Mouse (Mus musculus): Measurements from ENCODE around the gene Unc119b.
A peak's percentile ranks its signal among the peaks of the same experiment; 100 is the strongest.

Gene Unc119b

DNA sequence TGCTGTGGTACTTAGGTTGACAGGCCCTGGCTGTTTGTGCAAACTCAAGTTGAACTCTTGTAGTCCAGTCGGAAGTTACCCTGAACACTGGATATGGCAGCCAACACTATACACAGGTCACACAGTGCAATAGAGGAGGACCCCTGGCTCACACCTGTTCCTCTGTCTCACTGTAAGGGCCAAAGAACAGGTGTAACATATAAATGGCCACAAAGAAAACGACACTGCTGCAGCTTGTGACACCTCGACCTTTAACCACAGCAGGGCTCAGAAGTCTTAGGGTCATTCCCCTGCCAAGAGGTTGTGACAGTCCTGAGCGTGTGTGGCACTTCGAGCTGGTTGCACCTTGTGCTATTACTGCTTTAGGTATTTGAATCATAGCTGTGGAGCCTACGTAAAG lies 34.3 kb downstream of the Unc119b start:
- Histone ChIP-seq H3K4me1 (replicated peaks; ENCODE audit: low read depth, low read length) (peaks cover 8% of the 10 kb centered on the region), H3K36me3 (ENCODE audit: insufficient read depth, low read length) (peaks cover 62% of the 10 kb centered on the region), H3K9me3 (ENCODE audit: low read length) (no peaks in the 10 kb centered on the region), H3K27me3 (ENCODE audit: insufficient read depth, low read length) (no peaks in the 10 kb centered on the region), H3K4me3 (replicated peaks; ENCODE audit: low read length) (no peak overlapping the region)
- TF ChIP-seq NANOG (IDR thresholded peaks at IDR 0.05; ENCODE audit: borderline replicate concordance, low read length): no peak
- TF ChIP-seq CTCF (conservative IDR thresholded peaks at IDR 0.05; ENCODE audit: low read length): no peak
- TF ChIP-seq POU5F1 (IDR thresholded peaks at IDR 0.05; ENCODE audit: borderline replicate concordance, low read length): no peak

DNA sequence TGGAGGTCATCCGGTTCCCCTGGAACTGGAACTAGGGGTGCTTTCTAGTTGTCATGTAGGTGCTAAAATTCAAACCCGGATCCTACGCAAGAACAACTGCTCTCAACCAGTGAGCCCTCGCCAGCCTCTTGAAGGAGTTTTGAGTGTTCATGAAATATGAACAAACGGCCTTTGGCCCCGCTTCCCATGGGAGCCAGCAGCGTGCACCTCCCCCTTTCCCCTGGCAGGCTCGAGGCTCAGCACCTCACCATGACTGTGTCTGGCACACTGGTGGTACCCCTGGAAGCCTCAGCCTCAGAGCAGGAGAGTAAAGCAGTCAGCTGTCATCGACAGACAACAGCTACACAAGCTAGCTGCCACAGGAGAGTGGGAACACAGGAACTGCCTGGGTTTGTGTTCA lies 34.8 kb downstream of the Unc119b start:
- Histone ChIP-seq H3K36me3 (ENCODE audit: insufficient read depth, low read length) (peaks cover 67% of the 10 kb centered on the region), H3K4me3 (replicated peaks; ENCODE audit: low read length) (no peak overlapping the region), H3K9me3 (ENCODE audit: low read length) (no peaks in the 10 kb centered on the region), H3K4me1 (replicated peaks; ENCODE audit: low read depth, low read length) (peaks cover 8% of the 10 kb centered on the region), H3K27me3 (ENCODE audit: insufficient read depth, low read length) (no peaks in the 10 kb centered on the region)
- no peak for TF ChIP-seq CTCF (conservative IDR thresholded peaks at IDR 0.05; ENCODE audit: low read length)
- TF ChIP-seq POU5F1 (IDR thresholded peaks at IDR 0.05; ENCODE audit: borderline replicate concordance, low read length): no peak
- TF ChIP-seq NANOG (IDR thresholded peaks at IDR 0.05; ENCODE audit: borderline replicate concordance, low read length): no peak

DNA sequence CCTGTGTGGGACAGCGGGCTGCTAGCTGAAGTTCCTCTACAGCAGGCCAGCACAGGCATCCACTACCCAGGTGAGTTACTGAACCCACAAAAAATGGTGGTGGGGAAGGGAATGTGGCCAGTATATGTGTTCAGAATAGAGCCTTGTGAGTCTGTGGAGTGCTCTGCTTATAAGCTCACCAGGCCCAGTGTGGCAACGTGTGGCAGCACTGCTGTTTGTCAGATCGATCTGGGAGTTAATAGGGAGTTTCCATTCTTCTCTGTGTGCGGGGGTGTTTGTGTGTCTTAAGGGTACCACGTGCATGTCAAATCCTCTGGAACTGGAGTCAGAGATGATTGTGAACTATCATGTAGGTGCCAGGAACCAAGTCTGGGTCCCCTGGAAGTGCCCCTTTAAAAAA lies 35.2 kb downstream of the Unc119b start:
- H3K4me3 ChIP-seq (replicated peaks; ENCODE audit: low read length): no peak overlapping the region
- peaks cover 8% of the 10 kb centered on the region for H3K4me1 ChIP-seq (replicated peaks; ENCODE audit: low read depth, low read length)
- H3K9me3 ChIP-seq (ENCODE audit: low read length): no peaks in the 10 kb centered on the region
- no peaks in the 10 kb centered on the region for H3K27me3 ChIP-seq (ENCODE audit: insufficient read depth, low read length)
- peaks cover 72% of the 10 kb centered on the region for H3K36me3 ChIP-seq (ENCODE audit: insufficient read depth, low read length)
- TF ChIP-seq POU5F1 (IDR thresholded peaks at IDR 0.05; ENCODE audit: borderline replicate concordance, low read length) (no peak), CTCF (conservative IDR thresholded peaks at IDR 0.05; ENCODE audit: low read length) (no peak), NANOG (IDR thresholded peaks at IDR 0.05; ENCODE audit: borderline replicate concordance, low read length) (no peak)

DNA sequence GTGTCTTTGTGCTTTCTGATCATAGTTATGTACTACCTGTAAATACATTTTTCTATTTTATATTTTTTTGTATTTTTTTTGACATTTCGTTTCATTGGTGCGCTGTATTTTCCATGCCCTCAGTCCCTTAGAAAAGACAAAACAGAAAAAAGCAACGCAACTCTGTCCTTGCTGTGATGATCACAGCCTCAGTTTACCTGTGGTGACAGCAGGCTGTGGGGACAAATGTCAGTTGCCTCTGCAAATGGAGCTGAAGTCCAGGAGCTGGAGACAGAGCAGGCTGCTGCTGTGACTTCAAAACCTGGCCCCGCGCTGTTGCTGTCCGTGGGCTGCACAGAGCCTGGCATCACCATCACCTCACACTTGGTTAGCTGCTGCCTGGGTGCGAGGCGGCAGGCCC lies 36.6 kb downstream of the Unc119b start, which contains the start of gene Gm10401:
Gene Gm10401, minus strand, starts transcription at position 101 of the 400 bp plus-strand sequence.
- Histone ChIP-seq H3K4me3 (replicated peaks; ENCODE audit: low read length) (no peak within 1 kb of the TSS), H3K4me1 (replicated peaks; ENCODE audit: low read depth, low read length) (peaks cover 18% of the 10 kb centered on the region), H3K9me3 (ENCODE audit: low read length) (no peaks in the 10 kb centered on the region), H3K36me3 (ENCODE audit: insufficient read depth, low read length) (peaks cover 85% of the 10 kb centered on the region), H3K27me3 (ENCODE audit: insufficient read depth, low read length) (no peaks in the 10 kb centered on the region)
- TF ChIP-seq POU5F1 (IDR thresholded peaks at IDR 0.05; ENCODE audit: borderline replicate concordance, low read length) (no peak), NANOG (IDR thresholded peaks at IDR 0.05; ENCODE audit: borderline replicate concordance, low read length) (no peak), CTCF (conservative IDR thresholded peaks at IDR 0.05; ENCODE audit: low read length) (no peak)

DNA sequence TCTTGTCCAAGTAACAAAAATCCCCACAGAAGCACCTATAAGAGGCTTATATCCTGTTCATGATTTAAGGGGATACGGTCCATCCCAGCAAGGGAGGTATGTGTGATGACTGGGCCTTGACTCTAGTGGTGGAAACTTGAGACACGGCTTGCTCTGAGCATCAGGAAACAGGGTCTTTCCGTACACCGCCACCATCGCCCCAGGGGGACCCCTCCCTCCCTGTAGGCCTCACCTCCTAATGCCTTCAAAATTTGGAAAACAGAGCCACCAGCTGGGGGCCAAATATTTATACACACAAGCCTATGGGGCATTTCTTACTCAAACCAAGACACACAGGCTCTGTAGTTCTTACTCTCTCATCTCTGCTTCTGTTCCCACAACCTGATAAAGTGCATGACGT lies 43.0 kb downstream of the Unc119b start:
- no peaks in the 10 kb centered on the region for H3K9me3 ChIP-seq (ENCODE audit: low read length)
- H3K4me3 ChIP-seq (replicated peaks; ENCODE audit: low read length): 0 out of 2 replicates have a peak overlapping the region, but pooled peaks have one; percentile 18
- H3K4me1 ChIP-seq (replicated peaks; ENCODE audit: low read depth, low read length): peaks cover 52% of the 10 kb centered on the region
- no peaks in the 10 kb centered on the region for H3K27me3 ChIP-seq (ENCODE audit: insufficient read depth, low read length)
- TF ChIP-seq NANOG (IDR thresholded peaks at IDR 0.05; ENCODE audit: borderline replicate concordance, low read length): no peak
- no peak for TF ChIP-seq POU5F1 (IDR thresholded peaks at IDR 0.05; ENCODE audit: borderline replicate concordance, low read length)
- no peak for TF ChIP-seq CTCF (conservative IDR thresholded peaks at IDR 0.05; ENCODE audit: low read length)
- peaks cover 85% of the 10 kb centered on the region for H3K36me3 ChIP-seq (ENCODE audit: insufficient read depth, low read length)

DNA sequence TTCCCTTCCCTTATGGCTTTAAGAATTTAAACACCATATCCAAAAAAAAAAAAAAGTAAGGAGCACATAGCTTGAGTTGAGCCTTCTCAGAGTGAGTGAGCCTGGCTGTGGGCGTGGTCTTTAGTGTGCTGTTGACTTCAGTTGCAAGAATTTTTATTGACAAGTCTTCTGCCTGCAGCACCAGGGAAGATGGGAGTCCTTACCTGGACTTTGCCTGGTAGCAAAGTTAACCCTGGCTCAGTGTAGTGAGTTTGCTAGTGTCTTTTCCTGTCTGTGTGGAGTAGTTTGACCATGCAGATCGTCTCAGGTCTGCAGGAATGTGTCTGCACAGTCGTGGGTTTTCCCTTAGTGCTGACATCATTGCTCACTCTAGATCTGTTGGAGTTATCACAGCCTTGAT lies 43.8 kb downstream of the Unc119b start:
- TF ChIP-seq POU5F1 (IDR thresholded peaks at IDR 0.05; ENCODE audit: borderline replicate concordance, low read length) (no peak), NANOG (IDR thresholded peaks at IDR 0.05; ENCODE audit: borderline replicate concordance, low read length) (no peak), CTCF (conservative IDR thresholded peaks at IDR 0.05; ENCODE audit: low read length) (no peak)
- H3K27me3 ChIP-seq (ENCODE audit: insufficient read depth, low read length): no peaks in the 10 kb centered on the region
- H3K36me3 ChIP-seq (ENCODE audit: insufficient read depth, low read length): peaks cover 85% of the 10 kb centered on the region
- no peaks in the 10 kb centered on the region for H3K9me3 ChIP-seq (ENCODE audit: low read length)
- no peak overlapping the region for H3K4me3 ChIP-seq (replicated peaks; ENCODE audit: low read length)
- H3K4me1 ChIP-seq (replicated peaks; ENCODE audit: low read depth, low read length): peaks cover 52% of the 10 kb centered on the region

DNA sequence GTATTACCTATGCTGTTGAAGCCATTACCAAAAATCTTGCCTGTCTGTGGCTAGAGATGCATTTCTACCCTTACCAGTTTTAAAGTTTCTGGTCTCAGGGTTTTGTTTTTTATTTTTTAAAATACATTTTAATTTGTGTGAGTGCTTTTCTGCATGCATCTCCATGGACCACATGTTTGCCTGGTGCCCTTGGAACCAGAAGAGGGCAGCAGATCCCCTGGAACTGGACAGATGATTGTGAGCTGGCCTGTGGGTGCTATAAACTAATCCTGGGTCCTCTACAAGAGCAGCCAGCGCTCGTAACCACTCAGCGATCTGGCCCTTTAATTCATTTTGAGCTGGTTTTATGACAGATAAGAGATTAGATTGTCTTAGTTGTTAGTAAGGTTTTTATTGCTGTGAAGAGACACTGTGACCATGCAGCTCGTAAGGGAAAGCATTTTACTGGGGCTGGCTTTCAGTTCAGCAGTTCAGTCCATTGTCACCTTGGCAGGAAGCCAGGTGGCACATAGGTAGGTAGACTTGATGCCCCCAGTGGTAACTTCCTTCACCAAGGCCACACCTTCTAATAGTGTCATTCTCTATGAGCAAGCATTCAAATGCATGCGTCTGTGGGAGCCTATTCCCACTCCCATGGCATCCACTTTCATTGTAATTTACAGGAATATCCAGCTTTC lies 45.0 kb downstream of the Unc119b start:
- H3K4me3 ChIP-seq (replicated peaks; ENCODE audit: low read length): no peak overlapping the region
- H3K27me3 ChIP-seq (ENCODE audit: insufficient read depth, low read length): no peaks in the 10 kb centered on the region
- peaks cover 84% of the 10 kb centered on the region for H3K36me3 ChIP-seq (ENCODE audit: insufficient read depth, low read length)
- TF ChIP-seq CTCF (conservative IDR thresholded peaks at IDR 0.05; ENCODE audit: low read length) (peak; percentile 22; the same call in 1 of the 2 replicates), POU5F1 (IDR thresholded peaks at IDR 0.05; ENCODE audit: borderline replicate concordance, low read length) (no peak)
- H3K4me1 ChIP-seq (replicated peaks; ENCODE audit: low read depth, low read length): peaks cover 56% of the 10 kb centered on the region
- H3K9me3 ChIP-seq (ENCODE audit: low read length): no peaks in the 10 kb centered on the region

DNA sequence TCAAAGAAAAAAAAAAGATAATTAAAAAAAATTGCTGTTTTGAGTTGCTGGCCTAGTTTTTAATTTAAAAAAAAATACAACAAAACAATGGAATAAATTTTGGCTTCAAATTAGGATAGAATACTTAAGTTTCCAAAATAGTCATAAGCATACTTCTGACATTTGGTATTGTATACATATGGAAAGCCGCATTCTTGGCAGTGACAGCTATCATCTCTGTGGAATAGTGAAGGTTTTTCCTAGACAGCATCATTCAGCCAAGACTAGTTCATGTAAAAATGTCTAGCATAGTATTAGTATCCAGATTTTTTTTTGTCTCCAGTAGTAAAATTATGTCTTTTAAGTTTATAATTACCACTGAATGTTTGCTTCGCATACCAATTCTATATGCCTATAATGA lies 49.1 kb downstream of the Unc119b start:
- H3K36me3 ChIP-seq (ENCODE audit: insufficient read depth, low read length): peaks cover 90% of the 10 kb centered on the region
- H3K4me3 ChIP-seq (replicated peaks; ENCODE audit: low read length): no peak overlapping the region
- H3K9me3 ChIP-seq (ENCODE audit: low read length): no peaks in the 10 kb centered on the region
- H3K27me3 ChIP-seq (ENCODE audit: insufficient read depth, low read length): no peaks in the 10 kb centered on the region
- TF ChIP-seq CTCF (conservative IDR thresholded peaks at IDR 0.05; ENCODE audit: low read length) (no peak), POU5F1 (IDR thresholded peaks at IDR 0.05; ENCODE audit: borderline replicate concordance, low read length) (no peak), NANOG (IDR thresholded peaks at IDR 0.05; ENCODE audit: borderline replicate concordance, low read length) (no peak)
- peaks cover 28% of the 10 kb centered on the region for H3K4me1 ChIP-seq (replicated peaks; ENCODE audit: low read depth, low read length)

DNA sequence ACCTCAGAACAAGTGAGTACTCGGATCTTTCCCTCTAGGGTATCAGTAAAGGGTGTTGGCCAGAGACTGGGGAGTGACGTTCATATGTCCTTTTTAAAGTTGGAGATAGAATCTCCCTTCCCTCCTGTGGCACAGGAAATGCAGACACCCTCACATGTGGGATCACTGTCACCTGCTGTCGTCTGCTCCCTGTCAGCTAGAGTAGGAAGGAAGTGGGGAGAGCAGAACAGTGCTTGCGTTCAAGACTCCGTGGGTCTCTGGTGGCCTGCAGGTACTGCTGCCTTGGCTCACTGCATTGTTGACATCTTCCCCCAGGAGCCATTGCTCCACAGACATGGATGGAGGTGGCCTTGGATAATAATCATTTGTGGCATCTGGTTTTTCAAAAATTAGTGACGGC lies 51.3 kb downstream of the Unc119b start:
- TF ChIP-seq POU5F1 (IDR thresholded peaks at IDR 0.05; ENCODE audit: borderline replicate concordance, low read length) (no peak), CTCF (conservative IDR thresholded peaks at IDR 0.05; ENCODE audit: low read length) (no peak), NANOG (IDR thresholded peaks at IDR 0.05; ENCODE audit: borderline replicate concordance, low read length) (no peak)
- Histone ChIP-seq H3K4me3 (replicated peaks; ENCODE audit: low read length) (no peak overlapping the region), H3K4me1 (replicated peaks; ENCODE audit: low read depth, low read length) (peaks cover 24% of the 10 kb centered on the region), H3K9me3 (ENCODE audit: low read length) (no peaks in the 10 kb centered on the region), H3K36me3 (ENCODE audit: insufficient read depth, low read length) (peaks cover 85% of the 10 kb centered on the region), H3K27me3 (ENCODE audit: insufficient read depth, low read length) (no peaks in the 10 kb centered on the region)
